Mouse (Mus musculus) midbrain, embryonic 12.5 days (tissue): ENCODE results near the gene Stc2. TPM values are rescaled to one million over a fixed set of nuclear protein-coding genes. Genes with fewer than 3 reads are reported as not detected.
A peak's percentile ranks its signal among the peaks of the same experiment; 100 is the strongest.

Source experiments
- ATAC-seq: fragments of 200-750 bp; cut with Nextera tagmentation; 2 replicates; pipeline ENCODE4 v1.8.0; 2017; ENCODE audit warnings: low read depth, moderate TSS enrichment, moderate library complexity; ENCODE audit not compliant: low FRiP score
- H3K27ac ChIP-seq: fragments of 300-500 bp; sonication (generic); replicated peaks from 2 replicates; pipeline ENCODE4 v1.5.1; 2016; ENCODE audit warnings: mild to moderate bottlenecking
- H3K27me3 ChIP-seq: fragments of 300-500 bp; sonication (generic); 2 replicates; pipeline ENCODE4 v1.6.1; 2016; ENCODE audit warnings: mild to moderate bottlenecking
- H3K36me3 ChIP-seq: fragments of 300-500 bp; sonication (generic); 2 replicates; pipeline ENCODE4 v1.6.1; 2016
- H3K4me1 ChIP-seq: fragments of 300-500 bp; sonication (generic); 2 replicates; pipeline ENCODE4 v1.6.1; 2016
- H3K4me2 ChIP-seq: fragments of 300-500 bp; sonication (generic); replicated peaks from 2 replicates; pipeline ENCODE4 v1.6.1; 2016; ENCODE audit warnings: mild to moderate bottlenecking, moderate library complexity
- H3K4me3 ChIP-seq: fragments of 300-500 bp; sonication (generic); 2 replicates; pipeline ENCODE4 v1.5.1; 2016; ENCODE audit warnings: mild to moderate bottlenecking
- H3K9ac ChIP-seq: fragments of 300-500 bp; sonication (generic); replicated peaks from 2 replicates; pipeline ENCODE4 v1.6.1; 2016; ENCODE audit warnings: mild to moderate bottlenecking, moderate library complexity
- H3K9me3 ChIP-seq: fragments of 300-500 bp; sonication (generic); 2 replicates; pipeline ENCODE4 v1.6.1; 2016; ENCODE audit warnings: mild to moderate bottlenecking
- WGBS: fragments of 180-500 bp; shearing (Covaris S2); methylation state at CpG from one replicate; pipeline ENCODE4 v1.1.7; 2016; 5-methylcytosine and 5-hydroxymethylcytosine counted together
- polyA plus RNA-seq: library from polyadenylated mRNA; unstranded; fragments of >200 nt; fragmentation: Nextera tagmentation; extraction: Ambion mirVana; gene quantifications from 2 replicates; pipeline ENCODE4 v1.2.1, GENCODE M21; 2016

The Stc2 gene
- 0.71 and 0.93 TPM in 2 replicates for polyA plus RNA-seq

- Histone ChIP-seq H3K4me2 (peak within 1 kb of the TSS; percentile 92), H3K4me3 (peak within 1 kb of the TSS; percentile 55), H3K9ac (peak within 1 kb of the TSS; percentile 54), H3K9me3 (no peaks in the 10 kb centered on the region), H3K27ac (no peak within 1 kb of the TSS), H3K27me3 (peaks cover 75% of the 10 kb centered on the region), H3K36me3 (no peaks in the 10 kb centered on the region), H3K4me1 (peaks cover 27% of the 10 kb centered on the region)
- WGBS = under 1% methylated on average over 50 of the region's 51 CpGs
- ATAC-seq = peak; percentile 84
Measured at GRCm38 (mm10) chr11:31369648-31370286, at the start of gene Stc2. Stc2 (minus strand) TSS chr11:31370074.

- no peak overlapping the region for H3K4me2 ChIP-seq
- no peak for ATAC-seq
- no peaks in the 10 kb centered on the region for H3K27me3 ChIP-seq
- H3K9ac ChIP-seq = no peak overlapping the region
- WGBS = 82% methylated on average over 5 of the region's 5 CpGs
- H3K36me3 ChIP-seq = no peaks in the 10 kb centered on the region
- H3K27ac ChIP-seq = no peak overlapping the region
- no peak overlapping the region for H3K4me3 ChIP-seq
- no peaks in the 10 kb centered on the region for H3K9me3 ChIP-seq
- no peaks in the 10 kb centered on the region for H3K4me1 ChIP-seq
Measured at GRCm38 (mm10) chr11:31417071-31417470, 47.2 kb upstream of the Stc2 start.

- Histone ChIP-seq H3K36me3 (no peaks in the 10 kb centered on the region), H3K9ac (no peak overlapping the region), H3K4me1 (no peaks in the 10 kb centered on the region), H3K9me3 (no peaks in the 10 kb centered on the region), H3K4me2 (no peak overlapping the region), H3K27ac (no peak overlapping the region), H3K4me3 (no peak overlapping the region), H3K27me3 (no peaks in the 10 kb centered on the region)
- ATAC-seq = no peak
- 78% methylated on average over 3 of the region's 3 CpGs for WGBS
Measured at GRCm38 (mm10) chr11:31412376-31412775, 42.5 kb upstream of the Stc2 start.

GRCm38 (mm10) chr11:31406736-31407135 lies 36.9 kb upstream of the Stc2 start:
- no peaks in the 10 kb centered on the region for H3K9me3 ChIP-seq
- H3K9ac ChIP-seq = no peak overlapping the region
- H3K4me2 ChIP-seq = no peak overlapping the region
- no peaks in the 10 kb centered on the region for H3K4me1 ChIP-seq
- H3K27ac ChIP-seq = no peak overlapping the region
- no peaks in the 10 kb centered on the region for H3K27me3 ChIP-seq
- WGBS = 78% methylated on average over 1 of the region's 1 CpGs
- no peaks in the 10 kb centered on the region for H3K36me3 ChIP-seq
- no peak for ATAC-seq
- H3K4me3 ChIP-seq = no peak overlapping the region

- no peak overlapping the region for H3K27ac ChIP-seq
Measured at GRCm38 (mm10) chr11:31403080-31403479, 33.2 kb upstream of the Stc2 start.

GRCm38 (mm10) chr11:31398604-31399003 lies 28.7 kb upstream of the Stc2 start:
- H3K36me3 ChIP-seq = no peaks in the 10 kb centered on the region
- no peak overlapping the region for H3K9ac ChIP-seq
- H3K9me3 ChIP-seq = no peaks in the 10 kb centered on the region
- ATAC-seq = no peak
- no peaks in the 10 kb centered on the region for H3K27me3 ChIP-seq
- no peak overlapping the region for H3K4me2 ChIP-seq
- WGBS = 76% methylated on average over 2 of the region's 2 CpGs
- no peak overlapping the region for H3K4me3 ChIP-seq
- H3K27ac ChIP-seq = no peak overlapping the region
- H3K4me1 ChIP-seq = no peaks in the 10 kb centered on the region

More at GRCm38 (mm10) chr11:31403080-31403479, 33.2 kb upstream of the Stc2 start:
- Histone ChIP-seq H3K4me3 (no peak overlapping the region), H3K4me2 (no peak overlapping the region), H3K9ac (no peak overlapping the region), H3K4me1 (no peaks in the 10 kb centered on the region), H3K27me3 (no peaks in the 10 kb centered on the region), H3K9me3 (no peaks in the 10 kb centered on the region), H3K36me3 (no peaks in the 10 kb centered on the region)
- ATAC-seq = no peak
- 93% methylated on average over 1 of the region's 1 CpGs for WGBS

GRCm38 (mm10) chr11:31396638-31397417 lies 27.0 kb upstream of the Stc2 start:
- H3K4me1 ChIP-seq = no peaks in the 10 kb centered on the region
- H3K9me3 ChIP-seq = no peaks in the 10 kb centered on the region
- H3K36me3 ChIP-seq = no peaks in the 10 kb centered on the region
- no peak overlapping the region for H3K4me2 ChIP-seq
- H3K27me3 ChIP-seq = no peaks in the 10 kb centered on the region
- H3K4me3 ChIP-seq = no peak overlapping the region
- no peak overlapping the region for H3K9ac ChIP-seq
- 70% methylated on average over 6 of the region's 6 CpGs for WGBS
- no peak for ATAC-seq
- no peak overlapping the region for H3K27ac ChIP-seq

- Histone ChIP-seq H3K27me3 (no peaks in the 10 kb centered on the region), H3K4me3 (no peak overlapping the region), H3K36me3 (no peaks in the 10 kb centered on the region), H3K4me2 (no peak overlapping the region), H3K9me3 (no peaks in the 10 kb centered on the region), H3K27ac (no peak overlapping the region), H3K9ac (no peak overlapping the region), H3K4me1 (no peaks in the 10 kb centered on the region)
- ATAC-seq = no peak
- WGBS = 87% methylated on average over 6 of the region's 6 CpGs
Measured at GRCm38 (mm10) chr11:31394026-31394425, 24.2 kb upstream of the Stc2 start.

- 76% methylated on average over 5 of the region's 5 CpGs for WGBS
- no peak overlapping the region for H3K27ac ChIP-seq
- ATAC-seq = no peak
Measured at GRCm38 (mm10) chr11:31392340-31392739, 22.5 kb upstream of the Stc2 start.

GRCm38 (mm10) chr11:31388890-31389289 lies 19.0 kb upstream of the Stc2 start:
- Histone ChIP-seq H3K4me1 (no peaks in the 10 kb centered on the region), H3K27ac (no peak overlapping the region), H3K27me3 (no peaks in the 10 kb centered on the region), H3K9ac (no peak overlapping the region), H3K36me3 (no peaks in the 10 kb centered on the region), H3K4me3 (no peak overlapping the region), H3K4me2 (no peak overlapping the region), H3K9me3 (no peaks in the 10 kb centered on the region)
- 83% methylated on average over 4 of the region's 4 CpGs for WGBS
- ATAC-seq = no peak

More at GRCm38 (mm10) chr11:31392340-31392739, 22.5 kb upstream of the Stc2 start:
- no peaks in the 10 kb centered on the region for H3K9me3 ChIP-seq
- H3K36me3 ChIP-seq = no peaks in the 10 kb centered on the region
- H3K4me1 ChIP-seq = no peaks in the 10 kb centered on the region
- no peaks in the 10 kb centered on the region for H3K27me3 ChIP-seq
- H3K4me3 ChIP-seq = no peak overlapping the region
- H3K4me2 ChIP-seq = no peak overlapping the region
- no peak overlapping the region for H3K9ac ChIP-seq

- no peaks in the 10 kb centered on the region for H3K27me3 ChIP-seq
- WGBS = 93% methylated on average over 5 of the region's 5 CpGs
- H3K9ac ChIP-seq = no peak overlapping the region
- no peak for ATAC-seq
- H3K4me3 ChIP-seq = no peak overlapping the region
- no peaks in the 10 kb centered on the region for H3K36me3 ChIP-seq
- H3K9me3 ChIP-seq = no peaks in the 10 kb centered on the region
- no peak overlapping the region for H3K4me2 ChIP-seq
- H3K27ac ChIP-seq = no peak overlapping the region
- no peaks in the 10 kb centered on the region for H3K4me1 ChIP-seq
Measured at GRCm38 (mm10) chr11:31387526-31387925, 17.7 kb upstream of the Stc2 start.

- Histone ChIP-seq H3K36me3 (no peaks in the 10 kb centered on the region), H3K9ac (no peak overlapping the region), H3K27ac (no peak overlapping the region), H3K27me3 (no peaks in the 10 kb centered on the region), H3K4me1 (no peaks in the 10 kb centered on the region), H3K4me2 (no peak overlapping the region), H3K9me3 (no peaks in the 10 kb centered on the region), H3K4me3 (no peak overlapping the region)
- ATAC-seq = no peak
- 84% methylated on average over 3 of the region's 3 CpGs for WGBS
Measured at GRCm38 (mm10) chr11:31386571-31386970, 16.7 kb upstream of the Stc2 start.
